Mouse (Mus musculus) urinary bladder, postnatal 25 days (tissue): ENCODE data around the gene Mcm3.

Experiments
- DNase-seq: peaks from one replicate; pipeline ENCODE4 v3.0.0; 2022; ENCODE audit warnings: low spot score

The Mcm3 gene

GRCm38 (mm10) chr1:20819771-20820605 lies at the start of gene Mcm3:
Gene Mcm3 (minus strand): TSS chr1:20820312.
- peak; percentile 80 for DNase-seq

DNA sequence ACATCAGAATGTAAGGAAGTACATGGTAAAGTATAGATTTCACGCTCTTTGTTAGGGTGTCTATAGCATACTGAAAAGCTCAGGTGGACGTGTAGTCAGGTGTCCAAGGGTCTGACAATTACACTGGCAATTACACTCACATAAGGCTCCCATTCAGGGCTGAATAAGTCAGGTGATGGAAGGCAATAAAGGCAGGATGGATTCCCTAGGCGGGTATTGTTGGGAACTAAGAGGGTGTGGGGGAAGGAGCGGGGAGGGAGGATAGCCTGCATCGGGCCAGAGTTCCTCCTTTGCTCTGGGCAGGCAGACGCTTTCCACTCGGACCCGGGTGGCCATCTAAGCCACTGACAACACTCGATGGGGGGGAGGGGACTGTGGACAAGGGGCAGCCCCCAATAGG lies 47.9 kb upstream of the Mcm3 start:
- DNase-seq: no peak

DNA sequence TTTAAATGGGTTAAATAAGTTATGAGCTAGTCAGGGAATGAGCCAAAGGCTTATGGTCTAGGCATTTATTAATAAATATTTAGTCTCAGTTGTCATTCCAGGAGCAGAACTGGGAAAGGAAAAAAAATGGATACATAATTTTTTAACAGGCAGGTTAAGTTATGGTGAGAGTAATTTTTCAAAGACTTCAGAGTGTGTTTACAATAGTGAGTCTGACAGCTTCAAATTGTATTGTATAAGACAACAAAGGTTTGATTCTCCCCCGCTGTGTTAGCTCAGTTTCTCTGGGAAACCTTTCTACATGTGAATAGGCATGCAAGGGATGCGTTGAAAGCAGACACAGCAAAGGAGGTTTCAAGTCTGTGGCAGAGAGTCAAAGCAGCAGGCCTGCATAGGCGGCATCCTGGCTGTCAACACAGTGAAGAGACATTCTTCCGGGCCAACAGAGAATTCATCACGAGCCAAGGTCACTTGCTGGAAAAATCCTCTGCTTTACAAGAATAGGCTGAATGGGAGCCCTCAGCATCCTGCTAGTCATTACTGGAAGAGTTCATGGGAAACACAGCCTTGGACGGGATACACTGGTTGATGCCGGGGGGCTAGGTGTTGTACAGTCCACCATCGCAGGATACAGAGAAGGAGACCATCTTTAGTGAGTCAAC lies 47.3 kb upstream of the Mcm3 start:
- no peak for DNase-seq

GRCm38 (mm10) chr1:20863452-20864172 lies 43.5 kb upstream of the Mcm3 start:
- DNase-seq: peak; percentile 18

GRCm38 (mm10) chr1:20861865-20862264 lies 41.8 kb upstream of the Mcm3 start:
- no peak for DNase-seq

- DNase-seq: no peak
Measured at GRCm38 (mm10) chr1:20860775-20861174, 40.7 kb upstream of the Mcm3 start.

- DNase-seq: no peak
Measured at GRCm38 (mm10) chr1:20856924-20857902, 37.1 kb upstream of the Mcm3 start.

- no peak for DNase-seq
Measured at GRCm38 (mm10) chr1:20839911-20840310, 19.8 kb upstream of the Mcm3 start.

DNA sequence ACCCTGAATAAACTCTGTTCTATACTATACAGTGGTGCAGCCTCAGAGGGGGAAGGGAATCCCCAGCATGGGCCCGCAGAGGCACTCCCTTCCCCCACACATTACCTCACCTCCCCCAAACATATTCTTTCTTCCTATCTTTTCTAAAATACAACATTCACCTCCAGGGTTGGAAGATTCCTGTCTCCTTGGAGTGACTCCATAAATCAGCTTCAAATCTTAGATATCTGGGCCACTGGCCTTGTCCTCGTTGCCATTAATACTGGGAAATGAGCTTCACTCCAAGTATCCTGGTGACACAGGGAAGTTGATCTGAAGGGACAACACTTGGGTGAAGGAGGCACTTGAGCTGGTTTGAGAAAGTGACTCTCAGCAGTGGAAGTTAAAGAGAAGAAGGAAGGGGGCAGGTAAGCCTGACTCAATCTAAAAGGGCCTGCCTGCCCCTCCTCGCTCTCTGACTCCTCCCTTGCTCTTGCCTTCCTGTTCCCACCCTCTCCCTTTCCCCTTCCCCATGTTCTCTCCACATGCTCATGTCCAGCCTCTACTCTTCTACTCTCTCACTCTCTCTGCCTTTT lies 16.5 kb upstream of the Mcm3 start:
- DNase-seq: no peak

- no peak for DNase-seq
Measured at GRCm38 (mm10) chr1:20833141-20833511, 13.0 kb upstream of the Mcm3 start.

DNA sequence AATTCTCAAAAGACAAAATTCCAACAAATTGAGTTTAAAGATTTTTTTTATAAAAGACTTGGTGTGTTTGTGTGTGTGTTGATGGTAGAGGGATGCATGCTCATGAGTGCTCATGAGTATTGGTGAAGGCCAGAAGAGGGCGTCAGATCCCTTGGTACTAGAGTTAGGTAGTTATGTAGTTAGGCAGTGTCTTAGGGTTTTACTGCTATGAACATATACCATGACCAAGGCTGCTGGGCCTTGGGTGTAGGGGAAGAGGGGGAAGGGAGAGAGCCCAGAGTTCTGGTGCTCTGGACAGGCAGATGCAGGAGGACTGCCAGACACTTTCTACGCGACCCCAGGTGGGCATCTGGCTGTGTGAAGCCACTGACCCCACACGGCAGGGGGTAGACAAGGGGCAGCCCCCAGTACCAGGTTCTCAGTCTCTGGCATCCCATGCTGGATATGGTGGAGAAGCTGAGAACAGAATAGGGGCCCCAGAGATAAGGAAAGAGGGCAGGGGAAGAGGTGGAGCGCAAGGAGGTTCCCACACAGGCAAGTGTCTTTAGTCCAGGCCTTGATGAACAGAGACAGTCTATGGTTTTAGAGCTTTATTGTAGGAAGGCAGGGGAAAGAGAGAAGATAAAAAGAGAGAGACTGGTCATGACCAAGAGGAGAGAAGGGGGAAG lies 12.5 kb upstream of the Mcm3 start:
- DNase-seq: no peak

GRCm38 (mm10) chr1:20830546-20830945 lies 10.4 kb upstream of the Mcm3 start:
- DNase-seq: no peak

DNA sequence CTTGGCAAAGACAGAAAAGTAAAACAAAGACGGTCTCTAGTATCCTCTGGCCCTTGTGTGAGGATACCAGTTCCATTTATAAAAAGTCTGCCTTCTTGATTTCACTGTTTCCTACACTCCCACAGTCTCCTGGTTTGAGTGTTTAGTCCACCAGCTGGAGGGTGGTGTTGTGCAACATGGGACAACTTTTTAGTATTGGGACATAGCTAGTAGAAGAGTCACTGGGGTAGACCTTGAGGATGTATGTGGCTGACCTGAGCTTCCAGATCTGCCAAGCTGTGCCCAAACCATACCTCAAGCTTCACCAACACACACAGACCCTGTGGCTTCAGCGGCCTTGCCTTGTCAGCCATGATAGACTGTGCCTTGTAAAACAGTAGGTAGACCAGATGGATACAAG lies 7.9 kb upstream of the Mcm3 start:
- no peak for DNase-seq

DNA sequence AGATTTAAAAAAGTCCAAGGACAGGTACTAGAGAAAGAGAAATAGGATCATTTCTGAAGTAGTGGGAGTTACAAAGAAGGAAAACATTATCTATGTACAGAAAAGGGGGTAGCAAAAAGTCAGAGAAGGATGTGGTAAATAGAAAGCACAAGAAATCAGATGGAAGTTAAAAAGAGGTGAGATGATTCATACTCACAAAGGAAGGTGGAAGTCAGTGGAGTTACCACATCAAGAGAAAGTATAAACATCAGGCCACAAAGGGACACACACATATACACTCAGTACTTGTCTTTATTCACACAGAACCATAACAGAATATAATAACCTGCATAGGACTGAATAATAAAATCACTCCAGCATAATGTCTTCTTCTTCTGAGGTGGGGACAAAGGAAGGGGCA lies 4.9 kb upstream of the Mcm3 start:
- no peak for DNase-seq

DNA sequence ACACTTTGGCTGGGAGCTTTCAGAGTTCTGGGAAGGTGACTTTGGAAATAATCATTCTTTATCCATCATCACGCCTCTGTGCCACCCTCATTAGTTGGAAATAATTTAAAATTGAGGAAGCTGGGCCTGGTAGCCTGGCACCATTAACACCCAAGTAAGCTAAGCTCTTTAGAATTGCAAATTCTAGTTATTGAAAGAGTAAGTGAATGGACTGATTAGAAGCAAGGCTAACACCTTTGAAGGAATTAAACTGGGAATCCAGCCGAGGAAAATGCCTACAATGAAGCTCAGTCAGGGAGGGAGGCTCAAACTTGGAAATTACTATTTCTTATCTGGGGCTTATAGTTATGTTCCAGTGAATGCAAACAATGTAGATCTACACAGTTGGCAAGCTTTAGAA lies 3.8 kb upstream of the Mcm3 start:
- DNase-seq: no peak

DNA sequence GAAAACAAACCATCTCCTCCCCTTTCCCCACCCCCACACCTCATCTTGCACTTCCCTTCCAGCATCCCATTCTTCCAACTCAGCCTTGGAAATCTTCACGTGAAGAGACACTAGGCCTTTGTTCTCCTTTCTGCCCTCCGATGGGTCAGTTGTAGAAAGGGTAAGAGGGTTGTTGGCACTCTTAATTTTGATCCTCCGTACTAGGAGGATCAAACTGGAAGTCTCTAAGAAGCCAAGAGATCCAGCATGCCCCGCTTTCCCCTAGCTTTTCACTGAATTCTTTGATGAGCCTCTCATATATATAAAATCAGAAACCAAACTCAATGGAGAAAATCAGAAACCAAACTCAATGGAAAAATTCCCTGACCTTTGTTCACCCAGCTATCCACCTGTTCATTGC lies 3.4 kb upstream of the Mcm3 start:
- no peak for DNase-seq

DNA sequence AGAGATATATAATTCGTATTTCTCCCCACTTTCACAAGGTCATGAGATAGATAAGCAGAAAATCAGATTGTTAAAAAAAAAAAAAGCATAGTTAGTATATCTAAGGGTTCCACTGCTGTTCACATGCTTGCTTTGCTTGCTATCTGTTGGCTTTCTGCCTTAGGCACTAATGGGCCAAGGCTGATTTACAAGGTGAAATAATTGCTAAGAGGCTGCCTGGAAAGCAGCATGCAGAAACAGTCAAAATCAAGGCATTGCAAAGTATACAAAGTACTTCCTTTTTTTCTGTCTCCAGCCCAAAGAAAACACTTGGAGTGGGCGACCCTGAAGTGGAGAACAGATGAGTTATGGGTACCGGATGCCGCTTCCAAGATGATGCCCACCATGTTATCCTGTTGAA lies 847 bp upstream of the Mcm3 start:
- no peak for DNase-seq

DNA sequence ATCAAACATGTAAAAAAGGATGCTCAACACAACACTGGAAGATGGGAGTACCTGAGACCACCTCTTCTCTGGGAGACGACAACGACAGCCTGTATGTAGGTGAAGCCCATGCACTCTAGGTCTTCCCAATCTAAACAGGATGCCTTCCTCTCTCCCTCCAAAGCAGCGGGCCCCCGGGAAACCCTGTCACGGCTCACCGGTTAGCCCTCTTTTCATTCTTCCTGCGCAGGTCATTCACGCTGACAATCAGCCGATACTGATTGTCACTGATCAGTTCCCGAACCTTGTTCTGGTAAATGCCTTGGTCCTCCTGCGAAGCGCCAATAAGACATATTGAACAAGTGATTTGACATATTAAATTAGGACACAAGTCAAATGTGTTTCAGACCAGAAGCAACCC lies 2.5 kb downstream of the Mcm3 start:
- DNase-seq: no peak

- no peak for DNase-seq
Measured at GRCm38 (mm10) chr1:20817172-20817571, 2.9 kb downstream of the Mcm3 start.

- DNase-seq: no peak
Measured at GRCm38 (mm10) chr1:20814521-20814920, 5.6 kb downstream of the Mcm3 start.

DNA sequence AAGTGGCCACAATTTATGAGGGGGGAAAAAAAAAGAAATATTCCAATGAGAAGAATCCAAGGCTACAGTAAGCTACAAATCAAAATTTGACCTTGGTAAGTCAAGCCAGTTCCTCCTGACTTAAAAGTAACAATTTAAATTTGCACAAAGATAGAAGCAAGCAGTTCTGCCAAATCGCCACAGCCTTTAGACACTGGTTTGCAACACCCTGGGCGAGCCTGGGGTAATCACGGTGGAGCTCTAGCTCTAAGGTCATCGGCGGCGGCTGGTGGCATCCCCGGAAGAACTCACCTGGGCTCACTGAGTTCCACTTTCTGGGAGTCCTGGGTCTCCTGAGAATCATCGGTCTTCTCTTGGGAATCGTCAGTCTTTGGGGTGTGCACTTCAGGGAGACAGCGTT lies 15.6 kb downstream of the Mcm3 start:
- no peak for DNase-seq
